Mouse (Mus musculus): ENCODE data around the gene Slc35d1. TPM values are rescaled to one million over a fixed set of nuclear protein-coding genes. Genes with fewer than 3 reads are reported as not detected.

Slc35d1 gene
- polyA plus RNA-seq, 1 experiment from 2014 or later = 5.3 TPM

GRCm38 (mm10) chr4:103247813-103248212, 32.8 kb upstream of the Slc35d1 start:
- no peak overlapping the region for H3K27ac ChIP-seq (ENCODE audit: low read length)
- H3K36me3 ChIP-seq (ENCODE audit: insufficient read depth, low read length) = no peaks in the 10 kb centered on the region
- H3K4me2 ChIP-seq (replicated peaks; ENCODE audit: low read depth, low read length) = no peak overlapping the region
- no peak for ATAC-seq
- WGBS = 85% methylated on average over 2 of the region's 2 CpGs
- no peak for DNase-seq (ENCODE audit: low spot score)
- TF ChIP-seq CTCF (IDR thresholded peaks at IDR 0.05) = no peak
- no peak for TF ChIP-seq EP300 (IDR thresholded peaks at IDR 0.05)
- H3K4me1 ChIP-seq (ENCODE audit: insufficient read depth, low read depth, low read length) = no peaks in the 10 kb centered on the region
- H3K27me3 ChIP-seq (replicated peaks; ENCODE audit: insufficient read depth, low read length) = no peaks in the 10 kb centered on the region
- no peak overlapping the region for H3K4me3 ChIP-seq (ENCODE audit: low read depth, low read length)
- H3K9me3 ChIP-seq (ENCODE audit: low read length) = no peaks in the 10 kb centered on the region
- no peak overlapping the region for H3K9ac ChIP-seq (replicated peaks; ENCODE audit: low read depth)

DNA sequence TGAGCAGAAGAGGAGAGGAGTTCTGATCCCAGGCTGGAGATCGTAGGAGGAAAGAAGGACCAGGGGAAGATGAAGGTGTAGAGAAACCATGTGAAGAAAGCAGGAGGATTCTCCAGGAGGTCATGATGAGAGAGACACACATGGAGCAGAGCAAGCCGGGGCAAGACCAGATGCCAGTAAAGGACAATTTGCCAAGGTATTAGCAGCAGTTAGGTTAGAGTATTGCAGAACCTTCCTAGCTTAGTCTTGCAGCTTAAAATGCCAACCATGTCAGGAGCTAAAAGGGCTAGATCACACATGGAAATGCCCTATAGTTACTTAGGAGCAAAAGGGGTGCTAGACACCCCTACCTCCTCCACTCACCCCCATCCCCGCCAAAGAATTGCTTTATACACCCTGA, 32.3 kb upstream of the Slc35d1 start:
- Histone ChIP-seq H3K27ac (ENCODE audit: low read length) (no peak overlapping the region), H3K9ac (replicated peaks; ENCODE audit: low read depth) (no peak overlapping the region), H3K4me3 (ENCODE audit: low read depth, low read length) (no peak overlapping the region)

DNA sequence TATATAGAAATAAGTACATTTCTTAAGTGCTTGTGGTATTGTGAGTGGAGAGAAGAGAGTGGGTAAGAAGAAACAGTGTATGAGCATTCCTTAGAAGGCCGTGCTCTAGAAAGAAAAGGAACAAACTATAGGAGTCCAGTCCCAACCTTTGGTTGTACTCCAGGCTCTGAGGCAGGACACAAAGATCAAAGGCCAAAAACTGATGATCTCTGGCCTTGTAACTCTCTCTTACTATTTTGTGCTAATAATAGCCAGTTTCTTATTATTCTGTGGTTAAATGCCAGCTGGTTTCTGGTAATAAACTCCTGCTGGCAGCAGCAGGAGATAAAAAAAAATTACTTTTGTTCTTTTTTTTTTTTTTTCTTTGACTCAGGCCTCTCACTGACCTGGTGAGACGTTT, 17.2 kb upstream of the Slc35d1 start:
- TF ChIP-seq CTCF (IDR thresholded peaks at IDR 0.05) (no peak), EP300 (IDR thresholded peaks at IDR 0.05) (no peak)
- Histone ChIP-seq H3K9ac (replicated peaks; ENCODE audit: low read depth) (no peak overlapping the region), H3K27me3 (replicated peaks; ENCODE audit: insufficient read depth, low read length) (no peaks in the 10 kb centered on the region), H3K4me1 (ENCODE audit: insufficient read depth, low read depth, low read length) (no peaks in the 10 kb centered on the region), H3K4me3 (ENCODE audit: low read depth, low read length) (no peak overlapping the region), H3K36me3 (ENCODE audit: insufficient read depth, low read length) (no peaks in the 10 kb centered on the region), H3K9me3 (ENCODE audit: low read length) (no peaks in the 10 kb centered on the region), H3K4me2 (replicated peaks; ENCODE audit: low read depth, low read length) (no peak overlapping the region), H3K27ac (ENCODE audit: low read length) (no peak overlapping the region)
- 50% methylated on average over 2 of the region's 2 CpGs for WGBS
- DNase-seq (ENCODE audit: low spot score) = no peak
- no peak for ATAC-seq

More for the DNA sequence above, 32.3 kb upstream of the Slc35d1 start:
- no peak for TF ChIP-seq CTCF (IDR thresholded peaks at IDR 0.05)
- no peak for TF ChIP-seq EP300 (IDR thresholded peaks at IDR 0.05)
- ATAC-seq (no peak), DNase-seq (ENCODE audit: low spot score) (no peak)
- no peaks in the 10 kb centered on the region for H3K27me3 ChIP-seq (replicated peaks; ENCODE audit: insufficient read depth, low read length)
- 79% methylated on average over 3 of the region's 3 CpGs for WGBS
- H3K4me1 ChIP-seq (ENCODE audit: insufficient read depth, low read depth, low read length) = no peaks in the 10 kb centered on the region
- H3K9me3 ChIP-seq (ENCODE audit: low read length) = no peaks in the 10 kb centered on the region
- H3K36me3 ChIP-seq (ENCODE audit: insufficient read depth, low read length) = no peaks in the 10 kb centered on the region
- H3K4me2 ChIP-seq (replicated peaks; ENCODE audit: low read depth, low read length) = no peak overlapping the region

- Histone ChIP-seq H3K36me3 (ENCODE audit: insufficient read depth, low read length) (no peaks in the 10 kb centered on the region), H3K9ac (replicated peaks; ENCODE audit: low read depth) (no peak overlapping the region), H3K4me2 (replicated peaks; ENCODE audit: low read depth, low read length) (no peak overlapping the region), H3K4me1 (ENCODE audit: insufficient read depth, low read depth, low read length) (no peaks in the 10 kb centered on the region), H3K9me3 (ENCODE audit: low read length) (no peaks in the 10 kb centered on the region), H3K27ac (ENCODE audit: low read length) (no peak overlapping the region), H3K4me3 (ENCODE audit: low read depth, low read length) (no peak overlapping the region), H3K27me3 (replicated peaks; ENCODE audit: insufficient read depth, low read length) (no peaks in the 10 kb centered on the region)
- DNase-seq (ENCODE audit: low spot score) = no peak
- no peak for TF ChIP-seq CTCF (IDR thresholded peaks at IDR 0.05)
- no peak for TF ChIP-seq EP300 (IDR thresholded peaks at IDR 0.05)
- 23% methylated on average over 9 of the region's 9 CpGs for WGBS
- no peak for ATAC-seq
These were observed 7.9 kb upstream of the Slc35d1 start for GRCm38 (mm10) chr4:103222854-103223253.

- H3K9me3 ChIP-seq (ENCODE audit: low read length) = no peaks in the 10 kb centered on the region
- no peak overlapping the region for H3K4me2 ChIP-seq (replicated peaks; ENCODE audit: low read depth, low read length)
- H3K36me3 ChIP-seq (ENCODE audit: insufficient read depth, low read length) = no peaks in the 10 kb centered on the region
- H3K27me3 ChIP-seq (replicated peaks; ENCODE audit: insufficient read depth, low read length) = no peaks in the 10 kb centered on the region
- DNase-seq (ENCODE audit: low spot score) (no peak), ATAC-seq (no peak)
- TF ChIP-seq EP300 (IDR thresholded peaks at IDR 0.05) (no peak), CTCF (IDR thresholded peaks at IDR 0.05) (no peak)
- no peaks in the 10 kb centered on the region for H3K4me1 ChIP-seq (ENCODE audit: insufficient read depth, low read depth, low read length)
- H3K27ac ChIP-seq (ENCODE audit: low read length) = no peak overlapping the region
- H3K4me3 ChIP-seq (ENCODE audit: low read depth, low read length) = no peak overlapping the region
- whole genome bisulfite sequencing = 62% methylated on average over 6 of the region's 6 CpGs
- H3K9ac ChIP-seq (replicated peaks; ENCODE audit: low read depth) = no peak overlapping the region
These were observed 6.8 kb upstream of the Slc35d1 start for GRCm38 (mm10) chr4:103221789-103222188.

- WGBS = 65% methylated on average over 5 of the region's 5 CpGs
- Histone ChIP-seq H3K4me3 (ENCODE audit: low read depth, low read length) (no peak overlapping the region), H3K27me3 (replicated peaks; ENCODE audit: insufficient read depth, low read length) (no peaks in the 10 kb centered on the region), H3K36me3 (ENCODE audit: insufficient read depth, low read length) (no peaks in the 10 kb centered on the region), H3K9ac (replicated peaks; ENCODE audit: low read depth) (no peak overlapping the region), H3K4me1 (ENCODE audit: insufficient read depth, low read depth, low read length) (no peaks in the 10 kb centered on the region), H3K27ac (ENCODE audit: low read length) (no peak overlapping the region), H3K4me2 (replicated peaks; ENCODE audit: low read depth, low read length) (no peak overlapping the region), H3K9me3 (ENCODE audit: low read length) (no peaks in the 10 kb centered on the region)
- ATAC-seq = no peak
- DNase-seq (ENCODE audit: low spot score) = no peak
- no peak for TF ChIP-seq EP300 (IDR thresholded peaks at IDR 0.05)
- no peak for TF ChIP-seq CTCF (IDR thresholded peaks at IDR 0.05)
These were observed 4.0 kb upstream of the Slc35d1 start for GRCm38 (mm10) chr4:103219011-103219410.

DNA sequence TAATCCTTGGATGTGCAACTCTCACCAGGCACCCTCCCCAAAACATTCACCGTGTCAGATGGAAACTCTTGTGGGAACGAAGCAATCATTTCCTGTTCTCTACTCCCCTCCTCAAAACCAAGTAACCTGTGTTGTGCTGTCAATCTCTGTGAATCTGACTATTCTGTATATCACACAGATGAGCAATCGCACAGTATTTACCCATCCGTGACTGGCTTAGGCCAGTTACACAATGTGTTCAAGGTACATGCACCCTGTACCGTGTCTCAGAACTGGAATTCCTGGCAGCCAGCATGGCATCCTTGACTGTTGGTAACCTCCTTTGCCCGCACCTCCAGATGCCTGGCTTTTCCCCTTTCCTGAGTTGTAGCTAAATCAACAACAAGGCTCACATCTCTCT, 1.1 kb upstream of the Slc35d1 start:
- WGBS = 74% methylated on average over 6 of the region's 6 CpGs
- no peaks in the 10 kb centered on the region for H3K36me3 ChIP-seq (ENCODE audit: insufficient read depth, low read length)
- no peak overlapping the region for H3K27ac ChIP-seq (ENCODE audit: low read length)
- TF ChIP-seq EP300 (IDR thresholded peaks at IDR 0.05) (no peak), CTCF (IDR thresholded peaks at IDR 0.05) (no peak)
- peaks cover 3% of the 10 kb centered on the region for H3K4me1 ChIP-seq (ENCODE audit: insufficient read depth, low read depth, low read length)
- no peak for DNase-seq (ENCODE audit: low spot score)
- H3K9me3 ChIP-seq (ENCODE audit: low read length) = no peaks in the 10 kb centered on the region
- no peak for ATAC-seq
- H3K4me3 ChIP-seq (ENCODE audit: low read depth, low read length) = no peak overlapping the region
- no peak overlapping the region for H3K9ac ChIP-seq (replicated peaks; ENCODE audit: low read depth)
- H3K4me2 ChIP-seq (replicated peaks; ENCODE audit: low read depth, low read length) = no peak overlapping the region
- no peaks in the 10 kb centered on the region for H3K27me3 ChIP-seq (replicated peaks; ENCODE audit: insufficient read depth, low read length)

All from lung, postnatal 0 days (tissue).